Mouse (Mus musculus) kidney, adult 11 months (tissue): ENCODE measurements around the gene Olfr569.

Experiments
- DNase-seq: peaks from one replicate; pipeline ENCODE4 v3.0.0; 2022

The Olfr569 gene

DNA sequence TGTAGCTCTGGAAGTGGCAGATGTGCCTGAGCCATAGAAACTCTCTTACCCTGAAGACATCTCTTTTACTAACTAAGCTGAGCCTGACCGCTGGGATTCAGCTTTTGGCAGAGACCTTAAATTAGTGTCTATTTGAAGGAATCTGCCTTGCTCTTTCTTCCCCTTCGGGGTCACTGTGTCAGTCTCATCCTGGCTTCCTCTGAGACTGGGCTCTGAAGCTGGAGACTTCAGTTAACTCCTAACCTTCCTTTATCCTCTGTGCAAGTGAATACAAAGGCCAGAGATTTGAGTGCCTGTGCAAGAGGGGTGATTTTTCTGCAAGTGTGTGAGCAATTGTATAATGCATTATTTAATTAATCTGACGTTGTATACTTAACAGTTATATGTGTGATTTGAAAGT is at the start of gene Olfr569:
Olfr569 (minus strand) TSS at position 101 of the 400 bp plus-strand sequence.
- no peak for DNase-seq

DNA sequence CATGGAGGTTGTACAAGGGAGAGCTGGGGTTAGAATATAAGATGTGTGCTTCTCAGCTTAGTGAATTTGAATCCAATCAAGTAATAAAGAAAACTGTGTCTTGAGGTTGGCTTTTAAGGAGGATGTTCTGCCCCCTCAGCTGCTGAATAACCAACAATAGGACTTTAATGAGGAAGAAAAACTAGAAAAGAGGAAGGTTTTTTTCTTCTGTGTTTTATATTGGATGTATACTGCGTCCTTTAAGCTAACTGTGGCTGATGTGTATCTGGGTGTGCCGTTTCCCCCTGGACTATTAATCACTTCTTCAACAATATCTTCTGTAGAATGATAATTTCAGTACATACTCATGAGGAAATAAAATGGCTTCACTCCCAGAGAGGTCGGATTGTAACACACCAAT is 36.4 kb upstream of the Olfr569 start:
- DNase-seq: no peak

DNA sequence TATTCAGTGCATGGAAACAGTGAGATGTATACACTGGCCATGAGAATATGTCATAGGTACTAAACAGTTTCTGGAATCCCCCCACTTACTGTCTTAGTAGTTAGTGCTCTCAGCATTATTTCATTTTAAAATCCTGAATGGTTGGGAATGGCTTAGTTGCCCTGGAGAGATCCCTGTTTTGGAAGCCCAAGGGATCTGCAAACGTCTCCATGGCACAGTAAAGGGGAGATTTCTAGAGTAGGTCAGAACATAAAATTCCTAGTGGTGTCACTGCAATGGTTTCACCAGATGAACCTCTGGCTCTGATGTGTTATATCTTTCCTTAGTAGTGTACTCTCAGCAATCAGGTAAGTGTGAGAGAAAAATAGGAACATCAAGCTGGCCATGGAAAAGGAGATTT is 33.4 kb upstream of the Olfr569 start, which contains the start of gene Olfr572:
Olfr572 (plus strand) TSS at position 301 of the 400 bp plus-strand sequence.
- no peak for DNase-seq

DNA sequence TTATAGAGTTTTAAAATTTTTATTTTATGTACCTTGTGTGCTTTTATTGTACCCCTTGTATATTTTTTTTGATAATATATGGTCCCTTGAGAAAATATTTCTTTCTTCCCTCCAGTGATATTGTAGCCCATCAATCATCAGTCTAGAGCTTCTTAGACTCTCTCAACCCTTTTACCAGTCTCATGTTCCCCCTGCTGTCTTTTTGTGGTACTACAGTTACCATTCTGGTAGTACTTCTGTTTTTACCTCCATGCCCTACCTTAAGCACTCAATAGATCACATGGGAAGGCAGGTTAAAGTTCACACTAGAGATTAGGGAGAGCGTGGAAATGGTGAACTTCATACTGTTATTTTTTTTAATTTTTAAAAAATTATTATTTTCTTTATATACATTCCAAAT is 28.9 kb upstream of the Olfr569 start:
- no peak for DNase-seq

DNA sequence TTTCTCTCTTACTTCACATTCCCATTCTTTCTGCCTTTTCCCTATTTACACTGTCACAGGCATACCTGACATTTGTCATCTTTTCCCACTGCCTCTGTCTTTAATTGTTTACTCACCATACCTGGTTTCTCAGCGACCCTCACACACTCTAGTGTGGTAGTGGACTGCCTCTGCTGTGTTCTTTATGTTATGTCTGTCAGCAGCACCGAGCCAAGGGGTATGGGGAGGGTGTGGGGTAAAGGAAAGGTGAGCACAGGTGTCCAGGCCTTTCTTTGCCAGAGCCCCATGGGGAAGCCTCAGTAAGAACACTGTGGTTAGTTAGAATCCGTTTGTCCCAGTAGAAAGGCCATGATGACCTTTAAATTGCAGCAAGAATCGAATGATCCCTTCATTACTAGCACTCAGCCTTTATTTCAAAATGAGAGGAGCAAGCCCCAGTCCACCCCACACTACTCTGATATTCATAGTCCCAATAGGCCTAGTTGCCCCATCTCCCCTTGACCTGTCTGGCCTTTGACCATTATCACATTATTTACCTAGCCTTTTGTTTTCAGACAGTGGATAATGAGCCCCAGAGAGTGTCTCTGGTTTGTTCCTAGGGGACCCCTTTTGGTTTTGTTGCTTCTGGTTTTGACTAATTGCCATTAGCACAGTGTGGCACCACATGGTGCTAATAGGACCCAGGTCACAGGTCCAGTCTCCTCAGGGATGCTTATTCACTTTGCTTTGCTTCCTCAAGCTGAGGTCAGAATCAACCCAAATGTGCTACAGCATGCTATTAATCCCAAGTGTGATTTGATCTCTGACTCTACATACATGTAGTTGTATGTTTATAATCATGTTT is 26.6 kb upstream of the Olfr569 start, which contains the start of gene Olfr571:
Olfr571 (minus strand) TSS at position 505 of the 844 bp plus-strand sequence.
- DNase-seq: no peak

DNA sequence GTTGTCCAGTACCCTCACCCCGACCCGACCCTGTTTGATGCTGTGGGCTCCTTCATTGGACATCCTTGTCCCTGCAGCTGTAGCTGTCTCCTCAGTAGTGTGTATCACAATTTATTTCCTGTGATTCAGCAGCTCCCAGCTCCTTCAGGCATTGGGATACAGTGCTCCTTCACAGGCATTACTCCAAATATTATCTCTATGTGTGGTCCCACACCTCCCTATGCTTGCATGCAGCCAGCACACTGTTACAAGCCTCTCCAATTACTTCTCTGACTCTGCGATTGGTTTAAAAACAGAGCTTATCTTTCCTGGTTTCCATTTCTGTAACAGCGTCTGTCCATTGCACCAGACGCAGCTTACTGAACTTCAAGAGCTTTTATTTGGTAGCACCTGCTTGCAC is 25.7 kb upstream of the Olfr569 start:
- no peak for DNase-seq

DNA sequence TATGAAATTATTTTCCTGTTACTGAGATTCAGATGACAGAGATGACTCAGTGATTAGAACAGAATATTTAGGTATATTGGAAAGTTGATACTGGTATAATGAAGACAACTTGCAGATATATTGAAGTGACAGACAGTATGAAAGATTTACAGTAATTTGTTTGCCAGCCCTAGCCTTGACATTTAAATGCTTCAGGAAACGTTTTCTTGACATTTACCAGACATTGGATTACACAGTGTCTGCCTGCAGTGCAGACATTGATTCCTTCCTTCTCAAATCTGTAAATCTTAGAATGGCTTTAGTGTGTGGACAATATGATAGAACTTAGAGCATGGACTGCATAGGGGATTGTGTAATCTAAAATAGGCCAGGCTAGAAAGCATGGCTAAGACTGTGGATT is 24.6 kb upstream of the Olfr569 start:
- no peak for DNase-seq

DNA sequence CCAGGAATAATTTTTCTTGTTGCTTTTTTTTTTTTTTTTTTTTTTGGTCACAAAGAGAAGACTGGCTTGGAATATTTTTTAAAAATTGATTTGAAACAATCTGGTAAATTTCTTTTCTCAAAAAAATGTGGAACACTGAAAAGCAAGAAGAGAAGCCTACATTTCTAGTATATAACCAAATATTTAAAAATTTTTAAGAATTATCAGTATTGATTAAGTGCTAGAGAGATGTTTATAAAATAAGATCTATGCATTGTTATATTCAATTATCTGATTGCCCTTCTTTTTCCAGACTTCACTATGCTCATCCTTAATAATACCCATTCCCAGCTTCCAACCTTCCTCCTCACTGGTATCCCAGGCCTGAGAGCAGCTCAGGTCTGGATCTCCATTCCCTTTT is 13.9 kb downstream of the Olfr569 start, which contains the start of gene Olfr568:
Olfr568 (plus strand) TSS at position 301 of the 400 bp plus-strand sequence.
- DNase-seq: no peak

DNA sequence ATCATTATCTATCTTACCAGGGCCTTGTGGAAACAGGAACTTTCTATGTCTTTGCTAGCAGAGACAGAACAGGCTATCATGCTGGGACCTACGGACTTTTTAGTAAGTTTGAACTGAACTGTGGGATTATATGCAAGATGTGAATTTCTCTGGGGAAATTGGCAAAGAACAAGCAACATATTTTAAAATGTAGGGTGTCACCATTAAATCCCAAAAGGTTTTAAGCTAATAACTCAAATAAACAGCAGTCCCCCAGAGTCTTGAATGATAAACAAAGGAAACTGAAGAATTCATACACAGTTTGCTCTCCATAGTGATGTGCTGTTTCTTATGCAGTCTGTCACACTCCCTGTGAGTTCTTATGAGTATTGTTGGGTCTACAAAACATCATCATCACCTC is 32.0 kb downstream of the Olfr569 start, which contains the start of gene Olfr566:
Olfr566 (minus strand) TSS at position 101 of the 400 bp plus-strand sequence.
- DNase-seq: no peak

DNA sequence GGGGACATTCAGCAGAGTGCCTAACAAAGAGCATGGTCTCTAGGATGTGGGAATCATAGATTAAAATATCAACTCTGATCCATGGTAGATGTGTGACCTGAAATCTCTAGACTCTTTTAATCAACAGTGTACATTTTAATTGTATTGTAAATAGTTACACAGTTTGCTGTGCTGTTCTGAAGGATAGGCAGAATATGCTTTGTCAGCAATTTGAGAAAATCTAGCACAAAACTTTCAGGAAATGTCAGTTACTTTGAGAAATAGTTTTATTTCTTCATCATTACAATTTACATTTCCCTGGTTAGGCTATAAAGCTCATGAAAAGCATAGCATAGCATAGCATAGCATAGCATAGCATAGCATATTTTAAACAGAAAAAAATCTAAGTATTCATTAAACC is 34.9 kb downstream of the Olfr569 start:
- DNase-seq: no peak
